Mouse (Mus musculus): ENCODE data around the gene Prok2. TPM values are rescaled to one million over a fixed set of nuclear protein-coding genes. Genes with fewer than 3 reads are reported as not detected.

Prok2 gene
- not detected for total RNA-seq (2021)
- long read RNA-seq, experiment 1 = 0 reads
- long read RNA-seq, experiment 2 = 0 reads

GRCm38 (mm10) chr6:99725971-99726561 is at the start of gene Prok2:
TSS of gene Prok2 (minus strand) at chr6:99726392.
- no peak for DNase-seq (ENCODE audit: low spot score)

- DNase-seq (ENCODE audit: low spot score) = no peak
These were observed 48.5 kb upstream of the Prok2 start for GRCm38 (mm10) chr6:99774680-99775079.

GRCm38 (mm10) chr6:99768495-99768894 is 42.3 kb upstream of the Prok2 start:
- no peak for DNase-seq (ENCODE audit: low spot score)

- DNase-seq (ENCODE audit: low spot score) = no peak
These were observed 38.7 kb upstream of the Prok2 start for GRCm38 (mm10) chr6:99764916-99765315.

GRCm38 (mm10) chr6:99762069-99762985 is 36.1 kb upstream of the Prok2 start:
- DNase-seq (ENCODE audit: low spot score) = no peak

- DNase-seq (ENCODE audit: low spot score) = no peak
These were observed 29.9 kb upstream of the Prok2 start for GRCm38 (mm10) chr6:99756105-99756504.

GRCm38 (mm10) chr6:99751308-99751707 is 25.1 kb upstream of the Prok2 start:
- DNase-seq (ENCODE audit: low spot score) = no peak

- no peak for DNase-seq (ENCODE audit: low spot score)
These were observed 20.1 kb upstream of the Prok2 start for GRCm38 (mm10) chr6:99746275-99746674.

GRCm38 (mm10) chr6:99742866-99743265 is 16.7 kb upstream of the Prok2 start:
- no peak for DNase-seq (ENCODE audit: low spot score)

- no peak for DNase-seq (ENCODE audit: low spot score)
These were observed 8.5 kb upstream of the Prok2 start for GRCm38 (mm10) chr6:99734666-99735065.

GRCm38 (mm10) chr6:99732673-99733072 is 6.5 kb upstream of the Prok2 start:
- no peak for DNase-seq (ENCODE audit: low spot score)

- DNase-seq (ENCODE audit: low spot score) = no peak
These were observed 5.7 kb upstream of the Prok2 start for GRCm38 (mm10) chr6:99731926-99732325.

GRCm38 (mm10) chr6:99729853-99730252 is 3.7 kb upstream of the Prok2 start:
- DNase-seq (ENCODE audit: low spot score) = no peak

- no peak for DNase-seq (ENCODE audit: low spot score)
These were observed 548 bp upstream of the Prok2 start for GRCm38 (mm10) chr6:99726576-99727303.

- DNase-seq (ENCODE audit: low spot score) = no peak
These were observed 3.8 kb downstream of the Prok2 start for GRCm38 (mm10) chr6:99722390-99722789.

- DNase-seq (ENCODE audit: low spot score) = no peak
These were observed 5.2 kb downstream of the Prok2 start for GRCm38 (mm10) chr6:99721032-99721431.

- DNase-seq (ENCODE audit: low spot score) = no peak
These were observed 10.3 kb downstream of the Prok2 start for GRCm38 (mm10) chr6:99715913-99716312.

- no peak for DNase-seq (ENCODE audit: low spot score)
These were observed 11.0 kb downstream of the Prok2 start for GRCm38 (mm10) chr6:99715191-99715590.

GRCm38 (mm10) chr6:99713256-99713655 is 12.9 kb downstream of the Prok2 start:
- DNase-seq (ENCODE audit: low spot score) = no peak

- DNase-seq (ENCODE audit: low spot score) = no peak
These were observed 14.6 kb downstream of the Prok2 start for GRCm38 (mm10) chr6:99711576-99712101.

- DNase-seq (ENCODE audit: low spot score) = no peak
These were observed 25.7 kb downstream of the Prok2 start for GRCm38 (mm10) chr6:99700484-99700883.

Measured in gastrocnemius, adult 18-20 months (tissue).